9 mouse cellular contexts compared by ENCODE assay signal in genomic region chr1:99772183-99772582, GRCm38 (mm10). TPM values are rescaled to one million over a fixed set of nuclear protein-coding genes. Genes with fewer than 3 reads are reported as not detected.
A peak's percentile ranks its signal among the peaks of the same experiment; 100 is the strongest.
DNase-seq lines count a peak whose midpoint lies in the region; ATAC-seq lines count a peak whose summit lies in the region.
"Had no signal": no experiment of that assay in that cellular context is flagged by ENCODE, and none has a peak within 500 bp of the region (broad histone marks: within the 10 kb centered on the region; RNA-seq: fewer than 3 reads in every experiment).

No protein-coding gene starts in this region.

- DNase-seq in urinary bladder, postnatal 10 days (ENCODE audit: low spot score) = peak; percentile 11
- DNase-seq in urinary bladder, adult 18-20 months (ENCODE audit: low spot score in 2 of 2) = no peak
- DNase-seq in embryo, embryonic 10.5 days (ENCODE audit: low spot score) = peak; percentile 93
- peak; percentile 34 to 46 for DNase-seq in kidney, postnatal 25 days
- peak; percentile 67 for DNase-seq in ovary, postnatal 14 days (ENCODE audit: low spot score)
- no peak for DNase-seq in natural killer cell, adult 2 months (ENCODE audit: low spot score in 2 of 2)

- no peaks in the 10 kb centered on the region for H3K4me1 ChIP-seq in heart, embryonic 13.5 days
- H3K4me1 ChIP-seq in liver, embryonic 12.5 days = no peaks in the 10 kb centered on the region

- no peak; the same call in 1 of the 2 replicates for ATAC-seq in heart, embryonic 13.5 days (ENCODE audit: extremely low read depth, insufficient number of reproducible peaks, low FRiP score, low TSS enrichment)
- ATAC-seq in liver, embryonic 12.5 days = peak; percentile 51; the same call in 1 of the 2 replicates

- H3K27me3 ChIP-seq in heart, embryonic 13.5 days (replicated peaks) = no peaks in the 10 kb centered on the region; the same call in 1 of the 2 replicates
- no peaks in the 10 kb centered on the region for H3K27me3 ChIP-seq in liver, embryonic 12.5 days (replicated peaks)

- WGBS in heart, embryonic 13.5 days = 2% methylated on average over 19 of the region's 19 CpGs
- WGBS in liver, embryonic 12.5 days (ENCODE audit: insufficient replicate concordance) = 2% methylated on average over 19 of the region's 19 CpGs

- no peaks in the 10 kb centered on the region for H3K9me3 ChIP-seq in heart, embryonic 13.5 days
- H3K9me3 ChIP-seq in liver, embryonic 12.5 days (replicated peaks) = no peaks in the 10 kb centered on the region

- no peak overlapping the region for H3K9ac ChIP-seq in heart, embryonic 13.5 days
- H3K9ac ChIP-seq in liver, embryonic 12.5 days = no peak overlapping the region

- H3K4me2 ChIP-seq in heart, embryonic 13.5 days = peak overlapping the region; percentile 48
- H3K4me2 ChIP-seq in liver, embryonic 12.5 days = no peak overlapping the region

- H3K27ac ChIP-seq in heart, embryonic 13.5 days (replicated peaks) = no peak overlapping the region
- no peak overlapping the region for H3K27ac ChIP-seq in liver, embryonic 12.5 days

- no peaks in the 10 kb centered on the region for H3K36me3 ChIP-seq in heart, embryonic 13.5 days
- H3K36me3 ChIP-seq in liver, embryonic 12.5 days = no peaks in the 10 kb centered on the region

- no peak overlapping the region for H3K4me3 ChIP-seq in heart, embryonic 13.5 days
- no peak overlapping the region for H3K4me3 ChIP-seq in liver, embryonic 12.5 days

RNA-seq across cellular contexts. Expression of gene Cntnap5b, which starts 0.4 kb away (rescaled TPM):
- polyA plus RNA-seq in heart, embryonic 13.5 days (2015; fragmentation: Nextera tagmentation; extraction: Ambion mirVana) = not detected in 2 replicates
- not detected in 2 replicates for polyA plus RNA-seq in liver, embryonic 12.5 days (2016; fragmentation: Nextera tagmentation; extraction: Ambion mirVana)
- polyA plus RNA-seq: small intestine, adult 2 months had no signal

Comparison
In these comparisons a context has a peak if more than half of its experiments do, and no peak if none do; other contexts are left out.
1. DNase-seq: peak in urinary bladder, postnatal 10 days (single experiment), embryo, embryonic 10.5 days (single experiment), kidney, postnatal 25 days (2 of 2) and ovary, postnatal 14 days (single experiment); none in urinary bladder, adult 18-20 months (0 of 2) and natural killer cell, adult 2 months (0 of 2).